Mouse (Mus musculus) megakaryocyte, embryonic 14.5 days (primary cell): ENCODE results near the gene Pigg.

Source experiments
- FLI1 ChIP-seq: IDR thresholded peaks from 2 replicates; pipeline ENCODE4 v1.6.1; 2012; ENCODE audit warnings: low read length, inconsistent platforms, mixed read lengths
- GATA1 ChIP-seq: IDR thresholded peaks from 3 replicates; pipeline ENCODE4 v1.6.1; 2012; ENCODE audit warnings: mixed read lengths, low read length, inconsistent platforms, borderline replicate concordance

DNA sequence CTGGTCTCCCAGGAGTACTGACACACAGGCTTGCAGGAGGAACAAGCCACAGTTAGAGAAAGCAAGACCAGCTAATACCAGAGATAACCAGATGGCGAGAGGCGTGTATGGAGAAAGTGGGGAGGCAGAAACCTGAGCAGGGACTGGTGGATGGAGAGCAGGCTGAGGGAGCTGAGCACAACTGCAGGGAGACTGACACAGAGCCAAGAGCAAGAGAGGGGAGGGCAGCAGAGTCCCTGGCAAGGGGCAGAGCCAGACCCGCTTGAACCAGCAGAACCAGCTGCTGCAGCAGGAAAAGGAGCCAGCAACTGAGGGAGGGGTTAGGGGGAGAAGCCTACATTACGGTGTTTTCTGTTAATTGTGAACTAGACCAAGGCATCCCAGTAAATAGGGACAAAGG lies 49.7 kb upstream of the Pigg start:
- TF ChIP-seq GATA1 (no peak), FLI1 (no peak)
